Mouse (Mus musculus) stomach, postnatal 0 days (tissue): ENCODE data around the gene Hes2. TPM values are rescaled to one million over a fixed set of nuclear protein-coding genes. Genes with fewer than 3 reads are reported as not detected.

ENCODE experiments used
- ATAC-seq: fragments of 200-750 bp; cut with Nextera tagmentation; 2 replicates; pipeline ENCODE4 v1.8.0; 2017; ENCODE audit not compliant: low FRiP score, low TSS enrichment
- DNase-seq: peaks from one replicate; pipeline ENCODE4 v3.0.0-alpha.2; 2016; ENCODE audit warnings: low spot score
- H3K27ac ChIP-seq: fragments of 300-500 bp; sonication (generic); replicated peaks from 2 replicates; pipeline ENCODE4 v1.5.1; 2014; ENCODE audit warnings: mild to moderate bottlenecking, control low read depth
- H3K27me3 ChIP-seq: fragments of 300-500 bp; sonication (generic); 2 replicates; pipeline ENCODE4 v1.6.1; 2014; ENCODE audit warnings: low read length; ENCODE audit not compliant: control insufficient read depth, insufficient read depth
- H3K36me3 ChIP-seq: fragments of 300-500 bp; sonication (generic); 2 replicates; pipeline ENCODE4 v1.6.1; 2014; ENCODE audit warnings: low read length, mixed read lengths; ENCODE audit not compliant: control insufficient read depth, insufficient read depth
- H3K4me1 ChIP-seq: fragments of 300-500 bp; sonication (generic); replicated peaks from 2 replicates; pipeline ENCODE4 v1.6.1; 2014; ENCODE audit warnings: antibody characterized with exemption; ENCODE audit not compliant: control insufficient read depth, insufficient read depth
- H3K4me2 ChIP-seq: fragments of 300-500 bp; sonication (generic); replicated peaks from 2 replicates; pipeline ENCODE4 v1.6.1; 2014; ENCODE audit warnings: low read depth, mild to moderate bottlenecking, control low read depth, moderate library complexity
- H3K4me3 ChIP-seq: fragments of 300-500 bp; sonication (generic); 2 replicates; pipeline ENCODE4 v1.5.1; 2014; ENCODE audit warnings: low read depth, low read length, control low read depth
- H3K9ac ChIP-seq: fragments of 300-500 bp; sonication (generic); 2 replicates; pipeline ENCODE4 v1.6.1; 2014; ENCODE audit warnings: mild to moderate bottlenecking, low read length, control low read depth, mixed read lengths
- H3K9me3 ChIP-seq: fragments of 300-500 bp; sonication (generic); 2 replicates; pipeline ENCODE4 v1.6.1; 2016; ENCODE audit warnings: low read length; ENCODE audit not compliant: control insufficient read depth
- CTCF ChIP-seq: IDR thresholded peaks from 2 replicates; pipeline ENCODE4 v1.5.1; 2016; ENCODE audit warnings: antibody characterized with exemption, low read depth, mild to moderate bottlenecking, moderate library complexity
- EP300 ChIP-seq: optimal IDR thresholded peaks from 2 replicates; pipeline ENCODE3; 2016; ENCODE audit warnings: antibody characterized with exemption
- WGBS: fragments of 180-500 bp; shearing (Covaris S2); extraction: QIAGEN DNeasy Blood & Tissue Kit; methylation state at CpG from one replicate; pipeline ENCODE4 v1.1.7; 2014; 5-methylcytosine and 5-hydroxymethylcytosine counted together
- polyA plus RNA-seq: library from polyadenylated mRNA; unstranded; fragments of >200 nt; fragmentation: Nextera tagmentation; extraction: Ambion mirVana; gene quantifications from 2 replicates; pipeline ENCODE4 v1.2.1, GENCODE M21; 2015

The Hes2 gene
- polyA plus RNA-seq, 1 experiment from 2014 or later: 0.87 TPM

GRCm38 (mm10) chr4:152141521-152142135 lies 17.0 kb upstream of the Hes2 start:
- no peak for ATAC-seq
- no peaks in the 10 kb centered on the region for H3K27me3 ChIP-seq
- whole genome bisulfite sequencing: 76% methylated on average over 8 of the region's 8 CpGs
- H3K27ac ChIP-seq: no peak overlapping the region
- no peak for DNase-seq
- H3K4me2 ChIP-seq: no peak overlapping the region
- H3K9ac ChIP-seq: no peak overlapping the region
- no peak overlapping the region for H3K4me3 ChIP-seq
- TF ChIP-seq EP300: no peak
- TF ChIP-seq CTCF: no peak
- no peaks in the 10 kb centered on the region; the same call in 1 of the 2 replicates for H3K4me1 ChIP-seq
- H3K36me3 ChIP-seq: no peaks in the 10 kb centered on the region
- H3K9me3 ChIP-seq: no peaks in the 10 kb centered on the region

- no peak overlapping the region for H3K4me3 ChIP-seq
- no peak for DNase-seq
- H3K4me1 ChIP-seq: no peaks in the 10 kb centered on the region; the same call in 1 of the 2 replicates
- H3K27ac ChIP-seq: no peak overlapping the region
- no peaks in the 10 kb centered on the region for H3K27me3 ChIP-seq
- no peaks in the 10 kb centered on the region for H3K9me3 ChIP-seq
- no peaks in the 10 kb centered on the region for H3K36me3 ChIP-seq
- 23% methylated on average over 1 of the region's 1 CpGs for WGBS
- H3K9ac ChIP-seq: no peak overlapping the region
- no peak overlapping the region for H3K4me2 ChIP-seq
- ATAC-seq: no peak
- peak; percentile 34; the same call in 1 of the 2 replicates for TF ChIP-seq CTCF
- TF ChIP-seq EP300: no peak
These were observed 15.0 kb upstream of the Hes2 start for GRCm38 (mm10) chr4:152143632-152144031.

DNA sequence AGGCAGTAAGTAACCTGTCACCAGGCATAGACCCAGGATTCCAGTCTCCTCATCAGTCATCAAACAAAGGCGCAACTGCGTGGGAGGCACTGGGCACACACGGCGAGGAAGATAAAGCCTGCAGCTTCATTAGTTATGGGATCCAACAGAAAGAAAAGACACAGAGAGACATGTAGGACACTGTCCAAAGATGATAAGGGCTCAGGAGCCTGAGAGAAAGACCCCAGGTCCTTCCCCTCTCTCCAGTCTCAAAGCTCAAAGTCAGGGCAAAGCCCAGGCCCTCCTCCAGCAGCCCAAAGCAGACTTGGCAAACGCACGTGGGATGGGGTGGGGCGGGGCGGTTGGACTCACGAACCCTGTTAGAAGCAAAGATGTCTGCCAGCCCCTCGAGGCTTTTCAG lies 13.2 kb upstream of the Hes2 start:
- Histone ChIP-seq H3K4me2 (no peak overlapping the region), H3K4me1 (no peaks in the 10 kb centered on the region), H3K9ac (no peak overlapping the region), H3K36me3 (no peaks in the 10 kb centered on the region), H3K27me3 (no peaks in the 10 kb centered on the region), H3K4me3 (no peak overlapping the region), H3K27ac (no peak overlapping the region), H3K9me3 (no peaks in the 10 kb centered on the region)
- ATAC-seq (0 out of 2 replicates have a peak, but pooled peaks have one; percentile 14), DNase-seq (peak; percentile 41)
- TF ChIP-seq CTCF (no peak), EP300 (no peak)
- 51% methylated on average over 10 of the region's 10 CpGs for WGBS

DNA sequence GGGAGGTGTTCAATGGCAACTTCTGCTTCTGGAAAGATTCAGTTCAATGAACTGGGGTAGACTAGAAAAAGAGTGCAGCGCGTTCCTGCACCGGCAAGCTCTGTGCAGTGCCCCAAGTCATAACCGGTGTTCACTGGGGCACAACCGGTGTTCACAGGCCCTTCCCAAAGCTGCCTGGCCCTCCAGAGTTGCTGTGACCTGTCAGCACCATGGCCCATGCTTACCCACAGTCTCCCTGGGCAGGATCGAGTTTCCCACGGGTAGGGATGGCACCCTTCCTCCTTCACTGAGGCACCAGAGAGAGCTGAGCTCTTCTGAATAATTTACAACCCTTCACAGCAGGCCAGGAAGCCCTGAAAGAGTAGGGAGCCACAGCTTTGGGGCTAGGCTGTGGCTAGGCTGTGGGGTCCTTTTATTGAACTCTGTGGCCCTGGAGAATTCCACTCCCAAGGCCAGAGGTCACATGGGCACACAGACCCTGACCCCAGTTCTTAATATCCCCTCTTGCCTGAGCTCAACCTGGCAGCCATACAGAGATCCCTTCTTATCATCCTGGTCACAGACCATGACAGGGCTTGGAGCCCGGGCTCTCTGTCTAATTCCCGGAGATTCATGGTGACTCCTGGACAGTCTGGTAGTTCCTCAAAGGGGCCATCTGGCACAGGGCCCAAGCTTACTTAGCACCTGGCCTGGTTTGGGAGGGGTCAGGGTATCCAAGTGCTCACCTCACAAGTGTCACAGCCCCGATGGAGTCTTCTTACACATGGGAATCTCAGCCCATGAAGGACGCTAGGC lies 12.4 kb upstream of the Hes2 start:
- no peak overlapping the region for H3K9ac ChIP-seq
- 71% methylated on average over 11 of the region's 11 CpGs for WGBS
- H3K27ac ChIP-seq: no peak overlapping the region
- no peaks in the 10 kb centered on the region for H3K36me3 ChIP-seq
- TF ChIP-seq EP300: no peak
- no peak for TF ChIP-seq CTCF
- no peak overlapping the region for H3K4me3 ChIP-seq
- no peaks in the 10 kb centered on the region for H3K27me3 ChIP-seq
- H3K4me2 ChIP-seq: no peak overlapping the region
- no peaks in the 10 kb centered on the region for H3K4me1 ChIP-seq
- ATAC-seq (peak; percentile 16; the same call in 1 of the 2 replicates), DNase-seq (no peak)
- no peaks in the 10 kb centered on the region for H3K9me3 ChIP-seq

- H3K4me3 ChIP-seq: no peak overlapping the region
- TF ChIP-seq EP300 (no peak), CTCF (no peak)
- 70% methylated on average over 4 of the region's 4 CpGs for WGBS
- H3K27me3 ChIP-seq: 0 out of 2 replicates have a peak, but pooled peaks cover 2% of the 10 kb centered on the region
- no peak overlapping the region for H3K27ac ChIP-seq
- 0 out of 2 replicates have a peak, but pooled peaks cover 2% of the 10 kb centered on the region for H3K4me1 ChIP-seq
- no peak for ATAC-seq
- H3K36me3 ChIP-seq: no peaks in the 10 kb centered on the region
- no peak for DNase-seq
- H3K4me2 ChIP-seq: no peak overlapping the region
- H3K9ac ChIP-seq: no peak overlapping the region
- no peaks in the 10 kb centered on the region for H3K9me3 ChIP-seq
These were observed 8.1 kb upstream of the Hes2 start for GRCm38 (mm10) chr4:152150546-152150945.
